In the genomic region with DNA sequence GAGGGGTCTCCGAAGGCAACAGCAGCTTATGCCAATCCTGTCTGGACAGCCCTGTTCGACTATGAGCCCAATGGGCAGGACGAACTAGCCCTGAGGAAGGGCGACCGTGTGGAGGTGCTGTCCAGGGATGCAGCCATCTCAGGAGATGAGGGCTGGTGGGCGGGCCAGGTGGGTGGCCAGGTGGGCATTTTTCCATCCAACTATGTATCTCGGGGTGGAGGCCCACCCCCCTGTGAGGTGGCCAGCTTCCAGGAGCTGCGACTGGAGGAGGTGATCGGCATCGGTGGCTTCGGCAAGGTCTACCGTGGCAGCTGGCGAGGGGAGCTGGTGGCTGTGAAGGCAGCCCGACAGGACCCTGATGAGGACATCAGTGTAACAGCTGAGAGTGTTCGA, we compare ENCODE assay signal across 8 mouse cellular contexts. TPM values are rescaled to one million over a fixed set of nuclear protein-coding genes. Genes with fewer than 3 reads are reported as not detected.
DNase-seq lines count a peak whose midpoint lies in the region; ATAC-seq and TF ChIP-seq lines count a peak whose summit lies in the region.

No protein-coding gene starts in this region.

- peak overlapping the region; percentile 92; the same call in 1 of the 2 replicates for H3K27ac ChIP-seq in kidney, adult 2 months (ENCODE audit: insufficient read depth, low read depth, low read length)
- no peak overlapping the region for H3K27ac ChIP-seq in forebrain, postnatal 0 days (ENCODE audit: low read depth, low read length)
- peak overlapping the region; percentile 97 for H3K27ac ChIP-seq in limb, embryonic 15.5 days
- H3K27ac ChIP-seq in stomach, embryonic 14.5 days (ENCODE audit: low read length) = peak overlapping the region; percentile 94; the same call in 1 of the 2 replicates

- H3K9ac ChIP-seq in forebrain, postnatal 0 days = peak overlapping the region; percentile 68
- peak overlapping the region; percentile 78 for H3K9ac ChIP-seq in limb, embryonic 15.5 days
- peak overlapping the region; percentile 92 for H3K9ac ChIP-seq in stomach, embryonic 14.5 days (replicated peaks; ENCODE audit: low read depth, low read length)

- 0 out of 2 replicates have a peak, but pooled peaks cover 2% of the 10 kb centered on the region for H3K36me3 ChIP-seq in kidney, adult 2 months (ENCODE audit: control insufficient read depth, insufficient read depth, low read length)
- peaks cover 23% of the 10 kb centered on the region for H3K36me3 ChIP-seq in forebrain, postnatal 0 days (ENCODE audit: insufficient read depth)
- peaks cover 46% of the 10 kb centered on the region for H3K36me3 ChIP-seq in limb, embryonic 15.5 days
- peaks cover 41% of the 10 kb centered on the region for H3K36me3 ChIP-seq in stomach, embryonic 14.5 days (ENCODE audit: control insufficient read depth, insufficient read depth, low read length)

- no peaks in the 10 kb centered on the region for H3K27me3 ChIP-seq in kidney, adult 2 months (replicated peaks; ENCODE audit: control insufficient read depth, insufficient read depth, low read length)
- H3K27me3 ChIP-seq in forebrain, postnatal 0 days (ENCODE audit: insufficient read depth, low read length) = no peaks in the 10 kb centered on the region
- H3K27me3 ChIP-seq in limb, embryonic 15.5 days = no peaks in the 10 kb centered on the region
- no peaks in the 10 kb centered on the region for H3K27me3 ChIP-seq in stomach, embryonic 14.5 days (ENCODE audit: control insufficient read depth, insufficient read depth, low read length)

- no peak for ATAC-seq in forebrain, postnatal 0 days
- no peak for ATAC-seq in limb, embryonic 15.5 days (ENCODE audit: insufficient number of reproducible peaks, low FRiP score, low TSS enrichment, low read depth)
- no peak for ATAC-seq in stomach, embryonic 14.5 days (ENCODE audit: insufficient number of reproducible peaks, insufficient read depth, low FRiP score, low read depth)

- WGBS in kidney, adult 2 months = 13% methylated on average over 15 of the region's 15 CpGs
- 72% methylated on average over 15 of the region's 15 CpGs for WGBS in forebrain, postnatal 0 days
- WGBS in limb, embryonic 15.5 days = 55% methylated on average over 15 of the region's 15 CpGs
- WGBS in stomach, embryonic 14.5 days = 49% methylated on average over 15 of the region's 15 CpGs

- peak overlapping the region; percentile 97 for H3K4me2 ChIP-seq in forebrain, postnatal 0 days (ENCODE audit: low read depth)
- peak overlapping the region; percentile 100 for H3K4me2 ChIP-seq in limb, embryonic 15.5 days
- H3K4me2 ChIP-seq in stomach, embryonic 14.5 days (replicated peaks; ENCODE audit: low read depth, low read length) = peak overlapping the region; percentile 98

- H3K4me1 ChIP-seq in kidney, adult 2 months (ENCODE audit: control insufficient read depth, insufficient read depth, low read length) = peaks cover 14% of the 10 kb centered on the region
- peaks cover 17% of the 10 kb centered on the region for H3K4me1 ChIP-seq in forebrain, postnatal 0 days (ENCODE audit: insufficient read depth)
- peaks cover 53% of the 10 kb centered on the region for H3K4me1 ChIP-seq in limb, embryonic 15.5 days
- H3K4me1 ChIP-seq in stomach, embryonic 14.5 days (ENCODE audit: control insufficient read depth, insufficient read depth, low read length) = peaks cover 36% of the 10 kb centered on the region

- H3K4me3 ChIP-seq in kidney, adult 2 months (ENCODE audit: insufficient read depth, low read depth, low read length) = peak overlapping the region; percentile 88
- H3K4me3 ChIP-seq in forebrain, postnatal 0 days (ENCODE audit: low read depth, low read length) = peak overlapping the region; percentile 69
- H3K4me3 ChIP-seq in limb, embryonic 15.5 days = peak overlapping the region; percentile 88
- peak overlapping the region; percentile 97 for H3K4me3 ChIP-seq in stomach, embryonic 14.5 days (ENCODE audit: low read depth, low read length)

- DNase-seq in kidney, adult 2 months = no peak
- DNase-seq in kidney, adult 11 months = no peak
- peak; percentile 22 for DNase-seq in NIH3T3 (ENCODE audit: low read depth)
- DNase-seq in forebrain, postnatal 0 days = no peak
- no peak for DNase-seq in retina, embryonic 14.5 days (ENCODE audit: low spot score)
- DNase-seq in ovary, adult 18-20 months (ENCODE audit: low spot score) = no peak

- TF ChIP-seq POLR2A in kidney, adult 2 months (IDR thresholded peaks at IDR 0.05; ENCODE audit: low read depth, low read length) = no peak

- no peaks in the 10 kb centered on the region for H3K9me3 ChIP-seq in forebrain, postnatal 0 days (ENCODE audit: low read length)
- no peaks in the 10 kb centered on the region for H3K9me3 ChIP-seq in limb, embryonic 15.5 days
- no peaks in the 10 kb centered on the region for H3K9me3 ChIP-seq in stomach, embryonic 14.5 days (ENCODE audit: control insufficient read depth, low read depth, low read length)

- no peak for TF ChIP-seq CTCF in kidney, adult 2 months (conservative IDR thresholded peaks at IDR 0.05; ENCODE audit: insufficient read depth, insufficient read length, low read depth, low read length)
- no peak for TF ChIP-seq CTCF in forebrain, postnatal 0 days (IDR thresholded peaks at IDR 0.05; ENCODE audit: low read depth)

RNA-seq across cellular contexts. Expression of gene Pcnx3, which starts 1.6 kb away (rescaled TPM):
- polyA plus RNA-seq in kidney, adult 2 months (2012; rRNA removed) = 88.8 and 108 TPM in 2 replicates
- total RNA-seq in forebrain, postnatal 0 days (2014; rRNA removed) = 57.4 and 67.1 TPM in 2 replicates
- polyA plus RNA-seq in forebrain, postnatal 0 days (2015; fragmentation: Nextera tagmentation; extraction: Ambion mirVana) = 10.2 and 17.2 TPM in 2 replicates
- polyA plus RNA-seq in limb, embryonic 15.5 days (2015; fragmentation: Nextera tagmentation; extraction: Ambion mirVana) = 18.5 and 20.9 TPM in 2 replicates
- polyA plus RNA-seq in stomach, embryonic 14.5 days (2014; fragmentation: Nextera tagmentation; extraction: Ambion mirVana) = 29.8 and 32.1 TPM in 2 replicates

RNA-seq across cellular contexts. Expression of gene Map3k11, which starts 1.8 kb away (rescaled TPM):
- 72.2 and 83.9 TPM in 2 replicates for polyA plus RNA-seq in kidney, adult 2 months (2012; rRNA removed)
- 14.4 and 19.7 TPM in 2 replicates for total RNA-seq in forebrain, postnatal 0 days (2014; rRNA removed)
- 8.7 and 9.0 TPM in 2 replicates for polyA plus RNA-seq in forebrain, postnatal 0 days (2015; fragmentation: Nextera tagmentation; extraction: Ambion mirVana)
- 22.7 and 24.9 TPM in 2 replicates for polyA plus RNA-seq in limb, embryonic 15.5 days (2015; fragmentation: Nextera tagmentation; extraction: Ambion mirVana)
- 20.0 and 21.5 TPM in 2 replicates for polyA plus RNA-seq in stomach, embryonic 14.5 days (2014; fragmentation: Nextera tagmentation; extraction: Ambion mirVana)

RNA-seq across cellular contexts. Expression of gene Kcnk7, which starts 13.8 kb away (rescaled TPM):
- 0.08 and 0.13 TPM in 2 replicates for polyA plus RNA-seq in kidney, adult 2 months (2012; rRNA removed)
- not detected in 2 replicates for total RNA-seq in forebrain, postnatal 0 days (2014; rRNA removed)
- polyA plus RNA-seq in forebrain, postnatal 0 days (2015; fragmentation: Nextera tagmentation; extraction: Ambion mirVana) = 0.17 TPM in 1 of 2 replicates, not detected in the other
- polyA plus RNA-seq in limb, embryonic 15.5 days (2015; fragmentation: Nextera tagmentation; extraction: Ambion mirVana) = 3.1 and 4.4 TPM in 2 replicates
- 0.62 and 0.84 TPM in 2 replicates for polyA plus RNA-seq in stomach, embryonic 14.5 days (2014; fragmentation: Nextera tagmentation; extraction: Ambion mirVana)

RNA-seq across cellular contexts. Expression of gene Sipa1, which starts 26.8 kb away (rescaled TPM):
- polyA plus RNA-seq in kidney, adult 2 months (2012; rRNA removed) = 35.4 and 36.9 TPM in 2 replicates
- total RNA-seq in forebrain, postnatal 0 days (2014; rRNA removed) = 16.6 and 18.3 TPM in 2 replicates
- polyA plus RNA-seq in forebrain, postnatal 0 days (2015; fragmentation: Nextera tagmentation; extraction: Ambion mirVana) = 14.6 and 19.6 TPM in 2 replicates
- 31.1 and 31.2 TPM in 2 replicates for polyA plus RNA-seq in limb, embryonic 15.5 days (2015; fragmentation: Nextera tagmentation; extraction: Ambion mirVana)
- 15.2 and 19.4 TPM in 2 replicates for polyA plus RNA-seq in stomach, embryonic 14.5 days (2014; fragmentation: Nextera tagmentation; extraction: Ambion mirVana)

RNA-seq across cellular contexts. Expression of gene Ehbp1l1, which starts 35.8 kb away (rescaled TPM):
- polyA plus RNA-seq in kidney, adult 2 months (2012; rRNA removed) = 19.3 and 20.1 TPM in 2 replicates
- total RNA-seq in forebrain, postnatal 0 days (2014; rRNA removed) = 28.5 and 33.2 TPM in 2 replicates
- polyA plus RNA-seq in forebrain, postnatal 0 days (2015; fragmentation: Nextera tagmentation; extraction: Ambion mirVana) = 41.3 and 53.0 TPM in 2 replicates
- polyA plus RNA-seq in limb, embryonic 15.5 days (2015; fragmentation: Nextera tagmentation; extraction: Ambion mirVana) = 28.9 and 48.5 TPM in 2 replicates
- polyA plus RNA-seq in stomach, embryonic 14.5 days (2014; fragmentation: Nextera tagmentation; extraction: Ambion mirVana) = 36.7 and 37.4 TPM in 2 replicates
